Mouse (Mus musculus) limb, embryonic 12.5 days (tissue): ENCODE results near the gene Btg2. TPM values are rescaled to one million over a fixed set of nuclear protein-coding genes. Genes with fewer than 3 reads are reported as not detected.
A peak's percentile ranks its signal among the peaks of the same experiment; 100 is the strongest.

Experiments used
- ATAC-seq: fragments of 200-750 bp; cut with Nextera tagmentation; 2 replicates; pipeline ENCODE4 v1.8.0; 2017; ENCODE audit warnings: low read depth, moderate TSS enrichment; ENCODE audit not compliant: insufficient number of reproducible peaks, insufficient read depth, low FRiP score, low TSS enrichment
- H3K27ac ChIP-seq: fragments of 300-500 bp; sonication (generic); 2 replicates; pipeline ENCODE4 v1.5.1; 2016; ENCODE audit warnings: mild to moderate bottlenecking, moderate library complexity
- H3K27me3 ChIP-seq: fragments of 300-500 bp; sonication (generic); 2 replicates; pipeline ENCODE4 v1.6.1; 2016; ENCODE audit warnings: mild to moderate bottlenecking, moderate library complexity
- H3K36me3 ChIP-seq: fragments of 300-500 bp; sonication (generic); 2 replicates; pipeline ENCODE4 v1.6.1; 2016; ENCODE audit warnings: mild to moderate bottlenecking, moderate library complexity
- H3K4me1 ChIP-seq: fragments of 300-500 bp; sonication (generic); replicated peaks from 2 replicates; pipeline ENCODE4 v1.6.1; 2016
- H3K4me2 ChIP-seq: fragments of 300-500 bp; sonication (generic); 2 replicates; pipeline ENCODE4 v1.6.1; 2016; ENCODE audit warnings: mild to moderate bottlenecking, moderate library complexity
- H3K4me3 ChIP-seq: fragments of 300-500 bp; sonication (generic); replicated peaks from 2 replicates; pipeline ENCODE4 v1.5.1; 2016; ENCODE audit warnings: mild to moderate bottlenecking
- H3K9ac ChIP-seq: fragments of 300-500 bp; sonication (generic); replicated peaks from 2 replicates; pipeline ENCODE4 v1.6.1; 2016; ENCODE audit warnings: mild to moderate bottlenecking, moderate library complexity
- H3K9me3 ChIP-seq: fragments of 300-500 bp; sonication (generic); 2 replicates; pipeline ENCODE4 v1.6.1; 2016; ENCODE audit warnings: mild to moderate bottlenecking, moderate library complexity
- WGBS: fragments of 180-500 bp; shearing (Covaris S2); methylation state at CpG from one replicate; pipeline ENCODE4 v1.1.7; 2016; 5-methylcytosine and 5-hydroxymethylcytosine counted together
- polyA plus RNA-seq: library from polyadenylated mRNA; unstranded; fragments of >200 nt; fragmentation: Nextera tagmentation; extraction: Ambion mirVana; gene quantifications from 2 replicates; pipeline ENCODE4 v1.2.1, GENCODE M21; 2016

Gene Btg2
- polyA plus RNA-seq, 1 experiment from 2014 or later, result 28.1 TPM

DNA sequence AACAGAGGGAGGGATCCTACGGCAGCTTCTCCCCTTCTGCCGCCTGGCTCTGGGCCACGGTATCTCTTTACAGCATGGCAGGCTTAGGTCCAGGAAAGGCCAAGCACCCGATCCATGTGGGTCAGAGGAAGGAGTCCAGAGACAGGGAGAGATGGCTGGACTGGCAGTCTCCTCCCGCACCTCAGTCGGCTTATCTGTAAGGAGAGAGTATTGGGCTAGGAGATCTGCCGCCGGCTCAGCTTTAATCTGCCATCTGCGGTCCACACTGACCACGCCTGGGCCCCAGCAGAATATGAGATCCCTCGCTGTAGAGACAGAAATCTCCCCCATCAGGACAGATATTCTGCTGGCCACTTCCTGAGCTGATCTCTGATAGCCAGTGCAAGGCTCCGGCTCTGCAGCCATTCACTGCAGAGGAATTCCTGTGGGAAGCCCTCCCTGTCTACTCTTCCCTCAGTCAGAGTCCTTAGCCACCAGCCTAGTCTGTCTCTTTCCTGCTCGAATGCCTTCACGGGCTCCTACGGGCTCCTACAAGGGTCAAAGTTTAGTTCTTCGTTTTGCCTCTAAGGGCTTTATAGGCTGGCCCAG, 8.0 kb upstream of the Btg2 start:
- Histone ChIP-seq H3K9me3 (no peaks in the 10 kb centered on the region), H3K9ac (no peak overlapping the region), H3K36me3 (no peaks in the 10 kb centered on the region), H3K4me1 (peaks cover 24% of the 10 kb centered on the region), H3K27ac (no peak overlapping the region), H3K4me3 (no peak overlapping the region), H3K27me3 (no peaks in the 10 kb centered on the region), H3K4me2 (no peak overlapping the region)
- no peak for ATAC-seq
- 51% methylated on average over 16 of the region's 16 CpGs for WGBS

DNA sequence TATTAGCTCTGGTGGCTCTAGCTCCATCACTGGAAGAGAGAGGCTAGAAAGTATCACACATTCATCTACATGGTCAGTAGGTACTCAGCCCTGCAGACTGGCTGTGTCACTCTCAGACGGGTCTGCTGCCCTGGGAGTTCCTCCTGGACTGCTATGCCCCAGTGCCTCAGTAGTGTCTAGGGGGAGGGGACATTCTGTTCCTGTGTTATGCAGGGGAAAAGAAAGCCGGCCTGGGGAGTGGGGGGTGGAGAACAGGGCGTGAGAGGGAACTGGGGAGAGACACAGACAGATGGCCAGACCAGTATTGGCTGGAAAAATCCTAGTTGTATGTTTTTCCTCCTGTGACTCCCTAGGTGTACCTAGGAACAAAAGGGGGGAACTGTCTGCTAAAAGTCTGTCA, 7.1 kb upstream of the Btg2 start:
- Histone ChIP-seq H3K9me3 (no peaks in the 10 kb centered on the region), H3K4me2 (no peak overlapping the region), H3K9ac (peak overlapping the region; percentile 34; the same call in 1 of the 2 replicates), H3K4me3 (no peak overlapping the region), H3K4me1 (peaks cover 24% of the 10 kb centered on the region), H3K27ac (0 out of 2 replicates have a peak overlapping the region, but pooled peaks have one; percentile 59), H3K36me3 (no peaks in the 10 kb centered on the region), H3K27me3 (no peaks in the 10 kb centered on the region)
- WGBS, result 16% methylated on average over 3 of the region's 3 CpGs
- ATAC-seq, result no peak

GRCm38 (mm10) chr1:134084128-134084527, 5.2 kb upstream of the Btg2 start:
- Histone ChIP-seq H3K9ac (no peak overlapping the region), H3K4me3 (no peak overlapping the region), H3K4me2 (no peak overlapping the region), H3K36me3 (no peaks in the 10 kb centered on the region), H3K4me1 (peaks cover 33% of the 10 kb centered on the region), H3K9me3 (no peaks in the 10 kb centered on the region), H3K27me3 (no peaks in the 10 kb centered on the region), H3K27ac (no peak overlapping the region)
- ATAC-seq, result no peak
- 91% methylated on average over 3 of the region's 3 CpGs for WGBS

DNA sequence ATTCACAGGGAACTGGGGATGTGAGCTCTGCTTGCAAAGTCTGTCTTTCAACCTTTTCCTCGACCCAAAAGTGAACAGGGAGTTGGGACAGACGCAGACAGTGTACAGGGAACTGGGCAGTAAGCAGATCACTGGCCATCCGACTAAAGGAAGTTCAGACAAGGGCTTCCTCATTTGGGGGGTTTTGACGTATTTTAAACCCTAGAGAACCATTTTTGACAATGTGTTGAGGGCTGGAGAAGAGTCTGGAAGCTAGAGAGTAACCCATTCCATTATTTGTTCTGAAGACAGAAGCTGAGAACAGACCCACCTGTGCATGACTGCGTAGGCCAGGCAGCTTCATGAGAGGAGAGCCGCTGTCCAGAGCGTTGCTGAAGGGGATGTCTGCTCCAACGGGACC, 4.8 kb upstream of the Btg2 start:
- Histone ChIP-seq H3K27me3 (no peaks in the 10 kb centered on the region), H3K9ac (no peak overlapping the region), H3K4me1 (peaks cover 33% of the 10 kb centered on the region), H3K4me2 (no peak overlapping the region), H3K4me3 (no peak overlapping the region), H3K9me3 (no peaks in the 10 kb centered on the region), H3K36me3 (no peaks in the 10 kb centered on the region), H3K27ac (no peak overlapping the region)
- ATAC-seq, result no peak
- 86% methylated on average over 8 of the region's 8 CpGs for WGBS

DNA sequence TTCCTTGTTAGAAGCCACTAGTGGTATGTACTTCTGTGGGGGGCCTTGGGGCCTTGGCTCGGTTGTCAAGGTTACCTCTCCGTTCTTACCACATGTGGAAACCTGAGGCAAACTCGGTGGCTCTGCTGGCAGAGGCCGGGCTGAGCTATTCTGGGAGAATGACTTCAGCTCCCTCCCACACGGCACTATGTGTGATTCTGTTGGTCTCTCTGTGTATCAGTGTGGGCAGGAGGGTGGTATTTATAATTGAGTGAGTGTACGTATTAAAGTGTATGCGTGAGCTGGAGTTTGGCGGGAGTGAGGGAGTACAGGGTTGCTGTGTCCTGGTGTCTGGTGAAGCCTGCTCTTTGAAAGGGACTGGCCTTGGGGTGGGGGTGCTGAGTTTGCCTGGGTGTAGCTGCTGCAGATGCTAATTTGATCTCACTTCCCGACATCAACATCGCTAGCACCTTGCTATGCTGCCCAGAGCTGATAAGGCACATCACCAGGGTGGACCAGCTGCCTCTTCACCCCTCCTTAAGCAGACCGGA, 4.1 kb upstream of the Btg2 start:
- H3K36me3 ChIP-seq, result no peaks in the 10 kb centered on the region
- WGBS, result 49% methylated on average over 11 of the region's 11 CpGs
- no peaks in the 10 kb centered on the region for H3K27me3 ChIP-seq
- H3K9me3 ChIP-seq, result no peaks in the 10 kb centered on the region
- H3K4me2 ChIP-seq, result no peak overlapping the region
- no peak overlapping the region for H3K27ac ChIP-seq
- H3K4me3 ChIP-seq, result no peak overlapping the region
- no peak overlapping the region for H3K9ac ChIP-seq
- ATAC-seq, result no peak
- H3K4me1 ChIP-seq, result peaks cover 36% of the 10 kb centered on the region

- peaks cover 43% of the 10 kb centered on the region for H3K4me1 ChIP-seq
- peaks cover 13% of the 10 kb centered on the region; the same call in 1 of the 2 replicates for H3K36me3 ChIP-seq
- no peak overlapping the region for H3K9ac ChIP-seq
- no peak overlapping the region for H3K4me3 ChIP-seq
- no peak overlapping the region for H3K27ac ChIP-seq
- no peak for ATAC-seq
- no peaks in the 10 kb centered on the region for H3K9me3 ChIP-seq
- H3K27me3 ChIP-seq, result no peaks in the 10 kb centered on the region
- WGBS, result 87% methylated on average over 5 of the region's 5 CpGs
- H3K4me2 ChIP-seq, result no peak overlapping the region
Measured at GRCm38 (mm10) chr1:134080881-134081450, 2.0 kb upstream of the Btg2 start.

GRCm38 (mm10) chr1:134080406-134080805, 1.5 kb upstream of the Btg2 start:
- no peaks in the 10 kb centered on the region for H3K27me3 ChIP-seq
- peaks cover 44% of the 10 kb centered on the region for H3K4me1 ChIP-seq
- ATAC-seq, result no peak
- H3K4me3 ChIP-seq, result no peak overlapping the region
- 78% methylated on average over 4 of the region's 4 CpGs for WGBS
- H3K9ac ChIP-seq, result no peak overlapping the region; the same call in 1 of the 2 replicates
- no peak overlapping the region; the same call in 1 of the 2 replicates for H3K27ac ChIP-seq
- no peak overlapping the region for H3K4me2 ChIP-seq
- H3K9me3 ChIP-seq, result no peaks in the 10 kb centered on the region
- peaks cover 19% of the 10 kb centered on the region; the same call in 1 of the 2 replicates for H3K36me3 ChIP-seq

- Histone ChIP-seq H3K9me3 (no peaks in the 10 kb centered on the region), H3K27ac (peak overlapping the region; percentile 53), H3K4me3 (peak overlapping the region; percentile 63), H3K27me3 (no peaks in the 10 kb centered on the region), H3K36me3 (peaks cover 26% of the 10 kb centered on the region), H3K4me1 (peaks cover 49% of the 10 kb centered on the region), H3K9ac (peak overlapping the region; percentile 66; the same call in 1 of the 2 replicates), H3K4me2 (peak overlapping the region; percentile 77)
- ATAC-seq, result no peak
- 9% methylated on average over 9 of the region's 9 CpGs for WGBS
Measured at GRCm38 (mm10) chr1:134079477-134080163, 700 bp upstream of the Btg2 start.

- H3K36me3 ChIP-seq, result peaks cover 28% of the 10 kb centered on the region
- ATAC-seq, result no peak
- H3K4me1 ChIP-seq, result peaks cover 50% of the 10 kb centered on the region
Measured at GRCm38 (mm10) chr1:134078061-134078795, 692 bp downstream of the Btg2 start.

GRCm38 (mm10) chr1:134077389-134078060, 1.4 kb downstream of the Btg2 start:
- no peaks in the 10 kb centered on the region for H3K9me3 ChIP-seq
- 56% methylated on average over 14 of the region's 14 CpGs for WGBS
- H3K4me2 ChIP-seq, result peak overlapping the region; percentile 77
- ATAC-seq, result no peak
- peak overlapping the region; percentile 63 for H3K4me3 ChIP-seq
- peaks cover 28% of the 10 kb centered on the region for H3K36me3 ChIP-seq
- peak overlapping the region; percentile 66 for H3K9ac ChIP-seq
- H3K27ac ChIP-seq, result 0 out of 2 replicates have a peak overlapping the region, but pooled peaks have one; percentile 23
- H3K4me1 ChIP-seq, result peaks cover 44% of the 10 kb centered on the region
- H3K27me3 ChIP-seq, result no peaks in the 10 kb centered on the region

More at GRCm38 (mm10) chr1:134078061-134078795, 692 bp downstream of the Btg2 start:
- Histone ChIP-seq H3K9ac (peak overlapping the region; percentile 66), H3K9me3 (no peaks in the 10 kb centered on the region), H3K4me2 (peak overlapping the region; percentile 77), H3K27me3 (no peaks in the 10 kb centered on the region), H3K4me3 (peak overlapping the region; percentile 63), H3K27ac (peak overlapping the region; percentile 62; the same call in 1 of the 2 replicates)
- WGBS, result 14% methylated on average over 19 of the region's 19 CpGs
